Mouse (Mus musculus) bone marrow macrophage, adult 2 months (primary cell): ENCODE measurements at regions not wholly inside any gene's neighbourhood (a gene's known extent, or its start where the extent isn't known, plus 50 kb on each side); places are given as distances from the start of the nearest gene placed in this dataset.

Source experiments
- CTCF ChIP-seq: IDR thresholded peaks from 2 replicates; pipeline ENCODE4 v1.5.1; 2012; ENCODE audit warnings: low read depth, mild to moderate bottlenecking, low read length, moderate library complexity
- POLR2A ChIP-seq: IDR thresholded peaks from 2 replicates; pipeline ENCODE4 v1.6.1; 2012; ENCODE audit warnings: mild to moderate bottlenecking, low read depth, low read length, borderline replicate concordance

GRCm38 (mm10) chr13:44073122-44073521, 288.5 kb downstream of the Cd83 start:
- TF ChIP-seq CTCF = no peak
- TF ChIP-seq POLR2A = no peak
